Comparison of ENCODE assay signal across 16 mouse cellular contexts in genomic region chr1:93857370-93857769, GRCm38 (mm10). TPM values are rescaled to one million over a fixed set of nuclear protein-coding genes. Genes with fewer than 3 reads are reported as not detected.
DNase-seq lines count a peak whose midpoint lies in the region; ATAC-seq and TF ChIP-seq lines count a peak whose summit lies in the region.
"Had no signal": no experiment of that assay in that cellular context is flagged by ENCODE, and none has a peak within 500 bp of the region (broad histone marks: within the 10 kb centered on the region; RNA-seq: fewer than 3 reads in every experiment).

No protein-coding gene starts in this region.

- H3K4me2 ChIP-seq in hindbrain, embryonic 16.5 days (ENCODE audit: low read length) = no peak overlapping the region
- H3K4me2 ChIP-seq in hindbrain, embryonic 14.5 days (replicated peaks) = no peak overlapping the region
- no peak overlapping the region for H3K4me2 ChIP-seq in lung, embryonic 14.5 days
- H3K4me2 ChIP-seq: liver, embryonic 13.5 days; midbrain, embryonic 15.5 days; neural tube, embryonic 12.5 days had no signal

- no peak for TF ChIP-seq CTCF in lung, embryonic 14.5 days (IDR thresholded peaks at IDR 0.05; ENCODE audit: low read depth)

- no peaks in the 10 kb centered on the region for H3K4me1 ChIP-seq in hindbrain, embryonic 16.5 days (ENCODE audit: control insufficient read depth, insufficient read depth, low read depth, low read length)
- H3K4me1 ChIP-seq in hindbrain, embryonic 14.5 days (replicated peaks; ENCODE audit: control insufficient read depth, insufficient read depth, low read length) = no peaks in the 10 kb centered on the region
- no peaks in the 10 kb centered on the region for H3K4me1 ChIP-seq in lung, embryonic 14.5 days (ENCODE audit: insufficient read depth)
- H3K4me1 ChIP-seq: embryonic facial prominence, embryonic 10.5 days; liver, embryonic 13.5 days; midbrain, embryonic 15.5 days; neural tube, embryonic 12.5 days had no signal

- peak; percentile 52; the same call in 1 of the 2 replicates for ATAC-seq in hindbrain, embryonic 16.5 days
- no peak; the same call in 1 of the 2 replicates for ATAC-seq in hindbrain, embryonic 14.5 days (ENCODE audit: low FRiP score)
- ATAC-seq in lung, embryonic 14.5 days (ENCODE audit: insufficient read depth) = peak; percentile 45
- ATAC-seq: midbrain, embryonic 15.5 days had no signal

- no peaks in the 10 kb centered on the region for H3K36me3 ChIP-seq in hindbrain, embryonic 16.5 days (ENCODE audit: control insufficient read depth, insufficient read depth, low read length)
- no peaks in the 10 kb centered on the region for H3K36me3 ChIP-seq in hindbrain, embryonic 14.5 days (replicated peaks; ENCODE audit: control insufficient read depth, insufficient read depth)
- H3K36me3 ChIP-seq in lung, embryonic 14.5 days (ENCODE audit: insufficient read depth) = no peaks in the 10 kb centered on the region
- H3K36me3 ChIP-seq: embryonic facial prominence, embryonic 10.5 days; liver, embryonic 13.5 days; midbrain, embryonic 15.5 days; neural tube, embryonic 12.5 days had no signal

- WGBS in hindbrain, embryonic 16.5 days = 48% methylated on average over 6 of the region's 6 CpGs
- 62% methylated on average over 6 of the region's 6 CpGs for WGBS in hindbrain, embryonic 14.5 days
- 43% methylated on average over 6 of the region's 6 CpGs for WGBS in lung, embryonic 14.5 days

- H3K27ac ChIP-seq in hindbrain, embryonic 16.5 days (ENCODE audit: low read depth, low read length) = no peak overlapping the region
- no peak overlapping the region for H3K27ac ChIP-seq in hindbrain, embryonic 14.5 days
- H3K27ac ChIP-seq in lung, embryonic 14.5 days (ENCODE audit: low read depth) = no peak overlapping the region
- H3K27ac ChIP-seq: embryonic facial prominence, embryonic 10.5 days; liver, embryonic 13.5 days; midbrain, embryonic 15.5 days; neural tube, embryonic 12.5 days had no signal

- H3K9ac ChIP-seq in hindbrain, embryonic 16.5 days (ENCODE audit: low read depth, low read length) = no peak overlapping the region
- no peak overlapping the region for H3K9ac ChIP-seq in hindbrain, embryonic 14.5 days
- H3K9ac ChIP-seq in lung, embryonic 14.5 days = no peak overlapping the region
- H3K9ac ChIP-seq: liver, embryonic 13.5 days; midbrain, embryonic 15.5 days; neural tube, embryonic 12.5 days had no signal

- H3K4me3 ChIP-seq in hindbrain, embryonic 16.5 days (ENCODE audit: low read length) = no peak overlapping the region
- H3K4me3 ChIP-seq in hindbrain, embryonic 14.5 days (replicated peaks; ENCODE audit: low read length) = no peak overlapping the region
- H3K4me3 ChIP-seq in lung, embryonic 14.5 days (ENCODE audit: low read depth, low read length) = no peak overlapping the region
- H3K4me3 ChIP-seq: embryonic facial prominence, embryonic 10.5 days; erythroblast, embryonic 14.5 days; liver, embryonic 13.5 days; midbrain, embryonic 15.5 days; neural tube, embryonic 12.5 days had no signal

- no peaks in the 10 kb centered on the region for H3K9me3 ChIP-seq in hindbrain, embryonic 16.5 days (ENCODE audit: control insufficient read depth, low read length)
- no peaks in the 10 kb centered on the region for H3K9me3 ChIP-seq in hindbrain, embryonic 14.5 days (ENCODE audit: control insufficient read depth, low read length)
- no peaks in the 10 kb centered on the region for H3K9me3 ChIP-seq in lung, embryonic 14.5 days (ENCODE audit: low read depth, low read length)
- H3K9me3 ChIP-seq: embryonic facial prominence, embryonic 10.5 days; liver, embryonic 13.5 days; midbrain, embryonic 15.5 days; neural tube, embryonic 12.5 days had no signal

- DNase-seq in cerebellum, postnatal 10 days = peak; percentile 54 to 61
- no peak for DNase-seq in cerebellum, adult 9-10 months
- no peak for DNase-seq in hindbrain, embryonic 14.5 days (ENCODE audit: low spot score)
- peak; percentile 70 for DNase-seq in lung, embryonic 14.5 days
- no peak for DNase-seq in lung, postnatal 25 days (ENCODE audit: low spot score)
- peak; percentile 19 for DNase-seq in fibroblast of lung, adult 2 months (ENCODE audit: low read depth)
- no peak for DNase-seq in thymus, postnatal 4 days
- DNase-seq: layer of hippocampus, adult 9-11 months; liver, embryonic 13.5 days had no signal

- H3K27me3 ChIP-seq in hindbrain, embryonic 16.5 days (replicated peaks; ENCODE audit: control insufficient read depth, insufficient read depth, low read length) = no peaks in the 10 kb centered on the region
- H3K27me3 ChIP-seq in hindbrain, embryonic 14.5 days (ENCODE audit: control insufficient read depth, insufficient read depth, low read length) = no peaks in the 10 kb centered on the region
- no peaks in the 10 kb centered on the region for H3K27me3 ChIP-seq in lung, embryonic 14.5 days (ENCODE audit: insufficient read depth, low read length)
- H3K27me3 ChIP-seq: liver, embryonic 13.5 days; midbrain, embryonic 15.5 days; neural tube, embryonic 12.5 days had no signal

RNA-seq across cellular contexts. Expression of gene Gal3st2, which starts 3.7 kb away (rescaled TPM):
- polyA plus RNA-seq in hindbrain, embryonic 16.5 days (2015; fragmentation: Nextera tagmentation; extraction: Ambion mirVana) = not detected in 2 replicates
- polyA plus RNA-seq in hindbrain, embryonic 14.5 days (2014; fragmentation: Nextera tagmentation; extraction: Ambion mirVana) = not detected in 2 replicates
- not detected in 2 replicates for polyA plus RNA-seq in lung, embryonic 14.5 days (2014; fragmentation: Nextera tagmentation; extraction: Ambion mirVana)
- polyA plus RNA-seq: embryonic facial prominence, embryonic 10.5 days; erythroblast, embryonic 14.5 days; kidney, embryonic 14.5 days; liver, embryonic 13.5 days; midbrain, embryonic 15.5 days; neural tube, embryonic 12.5 days; stomach, embryonic 14.5 days had no signal

RNA-seq across cellular contexts. Expression of gene D2hgdh, which starts 32.7 kb away (rescaled TPM):
- polyA plus RNA-seq in hindbrain, embryonic 16.5 days (2015; fragmentation: Nextera tagmentation; extraction: Ambion mirVana) = 14.6 and 17.3 TPM in 2 replicates
- 11.3 and 12.5 TPM in 2 replicates for polyA plus RNA-seq in hindbrain, embryonic 14.5 days (2014; fragmentation: Nextera tagmentation; extraction: Ambion mirVana)
- 11.0 and 11.1 TPM in 2 replicates for polyA plus RNA-seq in lung, embryonic 14.5 days (2014; fragmentation: Nextera tagmentation; extraction: Ambion mirVana)

RNA-seq across cellular contexts. Expression of gene Ing5, which starts 53.6 kb away (rescaled TPM):
- 9.1 and 9.4 TPM in 2 replicates for polyA plus RNA-seq in hindbrain, embryonic 16.5 days (2015; fragmentation: Nextera tagmentation; extraction: Ambion mirVana)
- 8.4 and 9.3 TPM in 2 replicates for polyA plus RNA-seq in hindbrain, embryonic 14.5 days (2014; fragmentation: Nextera tagmentation; extraction: Ambion mirVana)
- 22.7 and 24.8 TPM in 2 replicates for polyA plus RNA-seq in lung, embryonic 14.5 days (2014; fragmentation: Nextera tagmentation; extraction: Ambion mirVana)

RNA-seq across cellular contexts. Expression of gene Dtymk, which starts 55.6 kb away (rescaled TPM):
- polyA plus RNA-seq in hindbrain, embryonic 16.5 days (2015; fragmentation: Nextera tagmentation; extraction: Ambion mirVana) = 134 and 147 TPM in 2 replicates
- polyA plus RNA-seq in hindbrain, embryonic 14.5 days (2014; fragmentation: Nextera tagmentation; extraction: Ambion mirVana) = 143 and 148 TPM in 2 replicates
- 286 and 295 TPM in 2 replicates for polyA plus RNA-seq in lung, embryonic 14.5 days (2014; fragmentation: Nextera tagmentation; extraction: Ambion mirVana)

Comparison
In these comparisons a context has a peak if more than half of its experiments do, and no peak if none do; other contexts are left out.
1. DNase-seq: peak in cerebellum, postnatal 10 days (2 of 2), lung, embryonic 14.5 days (single experiment) and fibroblast of lung, adult 2 months (single experiment); none in cerebellum, adult 9-10 months (single experiment), hindbrain, embryonic 14.5 days (single experiment), lung, postnatal 25 days (single experiment) and thymus, postnatal 4 days (single experiment).